Mouse (Mus musculus) left cerebral cortex, adult 8-10 months (tissue): Measurements from ENCODE around the gene Mocs3. TPM values are rescaled to one million over a fixed set of nuclear protein-coding genes. Genes with fewer than 3 reads are reported as not detected.

Experiments used
- DNase-seq, 2 experiments: peaks; one replicate each; pipeline ENCODE4 v3.0.0; 2022; ENCODE audit warnings: low spot score in 2 of 2
- total RNA-seq, 4 experiments: library from RNA; stranded (reverse); gene quantifications; 2 replicates each; pipeline ENCODE4 v1.2.4; 2022

The Mocs3 gene
- total RNA-seq: 10 to 100 TPM; 16.9 to 19.6 (median 19.2) TPM

GRCm38 (mm10) chr2:168230026-168230728 lies at the start of gene Mocs3, which contains the start of the genes Gm20716 and Dpm1:
Gene Mocs3 (plus strand): TSS chr2:168230622.
Gene Gm20716 (minus strand): TSS chr2:168230364.
Gene Dpm1 (minus strand): TSS chr2:168230591.
- peak; percentile 83 to 92 for DNase-seq

- DNase-seq: no peak
Measured at GRCm38 (mm10) chr2:168191856-168192255, 38.6 kb upstream of the Mocs3 start.

DNA sequence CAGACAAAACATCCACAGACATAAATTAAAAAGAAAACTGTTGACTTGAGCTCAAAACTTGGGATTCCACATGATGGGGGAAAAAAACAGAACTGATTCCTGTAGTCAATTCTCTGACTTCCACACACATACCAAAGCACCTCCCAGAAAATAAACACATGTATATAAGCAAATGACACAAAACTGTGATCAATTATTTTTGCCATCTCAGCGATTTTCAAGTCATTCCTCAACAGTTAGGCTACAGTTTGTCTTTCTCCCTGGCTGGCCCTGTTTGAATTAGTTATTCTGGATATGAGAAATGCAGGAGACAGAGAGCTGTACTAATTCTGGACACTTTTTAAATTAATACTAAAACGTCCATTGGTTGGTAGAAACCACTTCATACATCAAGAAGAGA lies 36.7 kb upstream of the Mocs3 start:
- DNase-seq: no peak

- no peak for DNase-seq
Measured at GRCm38 (mm10) chr2:168195721-168196120, 34.7 kb upstream of the Mocs3 start.

- no peak for DNase-seq
Measured at GRCm38 (mm10) chr2:168198421-168198820, 32.0 kb upstream of the Mocs3 start.

- DNase-seq: no peak
Measured at GRCm38 (mm10) chr2:168199476-168199875, 30.9 kb upstream of the Mocs3 start.

DNA sequence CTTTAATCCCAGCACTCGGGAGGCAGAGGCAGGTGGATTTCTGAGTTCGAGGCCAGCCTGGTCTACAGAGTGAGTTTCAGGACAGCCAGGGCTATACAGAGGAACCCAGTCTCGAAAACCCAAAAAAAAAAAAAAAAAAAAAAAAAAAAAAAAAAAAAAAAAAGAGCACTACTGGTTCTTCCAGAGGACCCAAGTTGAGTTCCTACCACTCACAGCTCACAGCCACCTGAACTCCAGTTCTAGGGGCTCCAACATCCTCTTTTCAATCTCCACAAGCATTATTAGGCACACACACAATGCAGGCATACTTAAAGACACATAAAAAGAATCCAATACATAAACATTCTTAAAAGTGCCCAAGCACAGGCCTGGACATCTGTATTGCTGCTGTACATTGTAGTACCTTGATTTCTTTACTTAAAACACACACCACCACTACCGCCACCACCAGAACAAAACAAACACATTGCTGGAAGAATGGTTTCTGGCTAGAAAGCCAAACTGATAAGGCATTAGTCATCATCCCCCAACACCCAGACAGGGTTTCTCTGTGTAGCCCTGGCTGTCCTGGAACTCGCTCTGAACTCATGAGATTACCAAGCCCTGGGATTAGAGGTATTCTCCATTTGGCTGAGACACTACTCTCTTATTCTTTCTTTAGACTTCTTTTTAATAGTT lies 30.3 kb upstream of the Mocs3 start:
- no peak for DNase-seq

DNA sequence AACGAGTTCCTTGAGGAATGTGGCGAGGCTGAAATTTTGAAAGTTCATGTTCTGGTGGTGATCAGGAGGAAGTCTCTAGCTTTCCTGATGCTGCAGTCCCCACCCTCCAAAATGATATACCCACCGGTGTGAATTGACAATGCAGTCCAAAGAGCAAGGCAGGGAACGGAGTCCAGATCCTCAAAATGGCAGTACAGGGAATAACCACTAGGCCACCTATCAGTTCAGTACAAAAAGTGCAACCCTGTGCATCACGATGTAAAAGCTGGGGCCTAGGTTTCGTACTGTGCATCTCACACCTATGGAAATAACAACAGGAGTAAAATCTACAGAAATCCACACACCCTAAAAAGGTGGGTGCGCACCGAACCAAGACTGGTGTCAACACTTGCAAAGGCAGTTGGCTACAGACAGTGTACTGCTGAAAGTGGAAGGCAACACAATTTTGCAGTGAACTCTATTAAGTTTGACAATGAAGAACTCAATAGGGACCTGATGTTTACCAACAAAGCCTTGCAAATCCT lies 25.9 kb upstream of the Mocs3 start:
- DNase-seq: no peak

GRCm38 (mm10) chr2:168205265-168205664 lies 25.2 kb upstream of the Mocs3 start:
- DNase-seq: peak; percentile 72 to 84

GRCm38 (mm10) chr2:168205681-168206631 lies 24.5 kb upstream of the Mocs3 start:
- no peak for DNase-seq

- peak; percentile 91 to 94 for DNase-seq
Measured at GRCm38 (mm10) chr2:168206725-168207644, 23.4 kb upstream of the Mocs3 start, which contains the start of gene Adnp. Gene Adnp (minus strand): TSS chr2:168207112.

DNA sequence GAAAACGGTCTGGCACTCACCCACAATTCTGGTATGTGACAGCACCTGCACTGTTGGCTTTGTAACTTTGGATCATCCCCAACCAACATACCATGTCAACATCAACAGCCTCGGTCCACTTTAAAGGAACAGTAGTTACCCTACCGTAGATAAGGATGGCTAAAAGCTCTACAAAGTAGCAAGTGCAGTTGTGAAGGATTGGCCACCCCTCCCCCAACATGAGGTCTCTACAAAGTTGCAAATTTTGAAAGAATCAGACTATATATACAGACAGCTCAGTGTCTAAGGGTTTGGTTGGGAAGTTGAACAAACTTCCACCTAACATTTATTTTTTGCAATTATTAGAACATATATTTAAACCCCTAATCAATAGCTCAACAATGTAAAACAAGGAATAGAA lies 22.5 kb upstream of the Mocs3 start:
- DNase-seq: peak in 1 of 2 experiments; percentile 22

DNA sequence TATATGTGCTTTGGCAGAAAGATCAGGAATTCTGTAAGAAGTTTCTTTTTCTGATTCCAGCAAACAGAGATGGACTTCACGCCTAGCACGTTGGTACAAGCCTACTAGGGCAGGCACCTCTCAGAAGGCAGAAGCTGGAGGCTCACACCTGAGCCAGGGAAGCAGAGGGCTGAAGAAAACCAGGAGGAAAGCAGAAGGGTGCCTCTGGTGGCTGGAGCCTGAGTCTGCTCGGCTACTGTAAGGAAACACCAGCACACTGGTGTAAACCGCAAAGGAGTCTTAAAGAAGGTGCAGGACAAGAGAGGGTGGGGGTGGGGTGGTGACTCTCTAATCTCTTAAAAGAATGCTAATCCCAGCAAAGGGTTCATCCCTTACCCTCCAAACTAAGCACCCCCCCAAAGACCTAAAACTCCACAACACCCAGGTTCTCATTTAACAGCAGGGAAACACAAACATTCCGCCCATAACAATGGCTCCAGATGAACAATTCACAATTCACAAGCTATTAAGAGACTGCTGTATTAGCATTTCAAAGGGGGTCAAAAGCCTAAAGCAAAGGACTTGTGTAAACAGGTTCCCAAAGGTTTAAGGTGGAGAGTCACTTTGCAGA lies 16.5 kb upstream of the Mocs3 start:
- DNase-seq: no peak

- no peak for DNase-seq
Measured at GRCm38 (mm10) chr2:168223326-168223725, 7.1 kb upstream of the Mocs3 start.

DNA sequence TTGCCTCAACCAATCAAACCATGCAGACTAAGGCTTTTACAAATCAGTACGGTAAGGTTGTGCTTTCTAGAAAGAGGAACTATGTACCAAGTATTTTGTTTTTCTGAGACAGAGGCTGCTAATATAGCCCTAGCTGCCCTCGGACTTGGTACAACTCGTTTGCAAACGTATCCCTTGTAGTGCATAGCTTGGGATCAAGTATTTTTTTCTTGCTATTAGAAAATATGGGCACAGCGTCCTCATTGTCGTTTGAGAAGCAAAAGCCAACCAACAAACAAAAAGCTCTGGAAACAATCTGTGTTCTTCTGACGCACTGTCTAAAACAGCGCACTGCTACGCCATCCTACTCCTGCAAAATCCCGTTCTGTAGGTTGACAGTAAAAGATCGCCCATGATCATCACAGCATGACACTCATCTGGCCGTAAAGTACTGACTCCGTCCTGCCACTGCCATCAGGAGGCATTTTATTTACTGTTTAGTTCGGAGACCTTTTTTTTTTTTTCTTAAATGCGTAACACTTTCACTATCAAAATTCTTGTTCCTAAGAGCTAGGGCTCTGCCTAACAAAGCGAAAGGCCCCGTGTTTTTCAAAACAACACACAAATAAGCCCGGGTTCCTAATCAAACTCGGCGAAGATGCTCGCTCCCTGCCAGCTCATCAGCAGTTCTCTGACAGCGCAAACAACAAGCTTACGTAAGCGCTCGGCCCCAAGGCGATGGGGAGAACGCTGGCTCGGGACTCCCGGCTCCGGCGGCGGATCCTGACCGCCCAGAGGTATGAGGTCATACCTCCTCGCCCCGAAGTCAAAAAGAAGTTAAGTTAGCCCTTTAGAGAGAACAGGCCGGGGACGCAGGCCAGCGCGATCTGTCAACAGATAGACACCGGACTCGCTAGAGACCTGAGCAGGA lies 1.1 kb upstream of the Mocs3 start:
- DNase-seq: no peak

DNA sequence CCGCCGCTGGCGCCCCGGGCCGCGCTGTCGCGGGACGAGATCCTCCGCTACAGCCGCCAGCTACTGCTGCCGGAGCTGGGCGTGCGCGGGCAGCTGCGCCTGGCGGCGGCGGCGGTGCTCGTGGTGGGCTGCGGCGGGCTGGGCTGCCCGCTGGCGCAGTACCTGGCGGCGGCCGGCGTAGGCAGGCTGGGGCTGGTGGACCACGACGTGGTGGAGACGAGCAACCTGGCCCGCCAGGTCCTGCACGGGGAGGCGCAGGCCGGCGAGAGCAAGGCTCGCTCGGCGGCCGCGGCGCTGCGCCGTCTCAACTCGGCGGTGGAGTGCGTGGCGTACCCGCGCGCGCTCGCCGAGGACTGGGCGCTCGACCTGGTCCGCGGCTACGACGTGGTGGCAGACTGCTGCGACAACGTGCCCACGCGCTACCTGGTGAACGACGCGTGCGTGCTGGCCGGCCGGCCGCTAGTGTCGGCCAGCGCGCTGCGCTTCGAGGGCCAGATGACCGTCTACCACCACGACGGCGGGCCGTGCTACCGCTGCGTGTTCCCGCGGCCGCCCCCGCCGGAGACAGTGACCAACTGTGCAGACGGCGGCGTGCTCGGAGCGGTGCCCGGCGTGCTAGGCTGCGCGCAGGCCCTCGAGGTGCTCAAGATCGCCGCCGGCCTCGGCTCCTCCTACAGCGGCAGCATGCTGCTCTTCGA lies 500 bp downstream of the Mocs3 start:
- DNase-seq: peak in 1 of 2 experiments; percentile 37

DNA sequence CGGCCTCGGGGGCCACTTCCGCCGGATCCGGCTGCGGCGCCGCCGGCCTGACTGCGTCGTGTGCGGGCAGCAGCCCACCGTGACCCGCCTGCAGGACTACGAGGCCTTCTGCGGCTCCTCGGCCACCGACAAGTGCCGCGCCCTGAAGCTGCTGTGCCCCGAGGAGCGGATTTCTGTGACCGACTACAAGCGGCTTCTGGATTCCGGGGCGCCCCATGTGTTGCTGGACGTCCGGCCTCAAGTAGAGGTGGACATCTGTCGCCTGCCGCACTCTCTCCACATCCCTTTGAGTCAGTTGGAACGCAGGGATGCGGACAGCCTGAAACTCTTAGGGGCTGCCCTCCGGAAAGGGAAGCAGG lies 1.0 kb downstream of the Mocs3 start:
- DNase-seq: no peak

DNA sequence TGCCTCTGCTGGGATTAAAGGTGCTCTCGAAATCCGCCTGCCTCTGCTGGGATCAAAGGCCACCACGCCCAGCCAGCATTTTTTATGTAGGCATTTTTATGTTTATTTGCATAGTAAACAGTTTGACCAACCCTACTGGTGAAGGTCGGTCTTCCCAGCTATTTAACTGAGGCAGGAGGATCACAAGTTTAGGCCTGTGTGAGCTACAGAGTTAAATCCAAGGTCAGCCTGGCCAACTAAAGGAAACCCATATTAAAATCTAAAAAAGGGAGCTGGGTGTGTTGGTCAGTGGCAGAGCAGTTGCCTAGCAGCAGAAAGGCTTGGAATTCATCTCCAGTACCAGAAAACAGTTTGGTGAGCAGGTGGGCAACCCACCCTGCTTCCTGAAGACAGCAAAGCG lies 2.9 kb downstream of the Mocs3 start:
- DNase-seq: no peak
